Mouse (Mus musculus): ENCODE measurements around the gene Unc45b. TPM values are rescaled to one million over a fixed set of nuclear protein-coding genes. Genes with fewer than 3 reads are reported as not detected.
"Not testable (repeated sequence)": the region's sequence is repeated elsewhere in the genome, so short reads cannot be mapped to it uniquely, and the experiment has no call there.

The Unc45b gene
- total RNA-seq, 2 experiments from 2014 or later, result not detected

DNA sequence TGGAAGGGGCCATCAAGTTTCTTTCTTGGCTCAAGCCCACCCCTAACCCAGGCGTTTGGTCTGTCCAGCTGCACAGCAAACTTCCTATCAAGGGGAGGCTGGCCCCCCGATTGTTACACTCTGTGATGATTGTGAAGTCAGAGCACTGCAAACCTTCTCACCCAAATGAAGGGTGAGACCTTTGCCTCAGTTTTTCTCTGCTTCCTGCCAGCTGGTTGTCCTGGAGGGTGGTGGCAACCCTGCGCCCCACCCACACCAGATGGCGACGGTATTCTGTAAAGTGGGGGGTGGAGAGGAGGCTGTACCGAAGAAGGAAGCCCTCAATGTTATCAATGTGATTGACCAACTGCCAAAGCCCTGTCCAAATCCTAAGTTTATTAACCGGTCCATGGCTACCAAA lies 18.4 kb upstream of the Unc45b start, which contains the start of gene Fndc8:
Gene Fndc8, plus strand, starts transcription at position 189 of the 400 bp plus-strand sequence.
- no peak for ATAC-seq (replicated peaks; ENCODE audit: poor library complexity, severe bottlenecking)

GRCm38 (mm10) chr11:82897478-82897877 lies 12.9 kb upstream of the Unc45b start:
- no peak for ATAC-seq (replicated peaks; ENCODE audit: poor library complexity, severe bottlenecking)

DNA sequence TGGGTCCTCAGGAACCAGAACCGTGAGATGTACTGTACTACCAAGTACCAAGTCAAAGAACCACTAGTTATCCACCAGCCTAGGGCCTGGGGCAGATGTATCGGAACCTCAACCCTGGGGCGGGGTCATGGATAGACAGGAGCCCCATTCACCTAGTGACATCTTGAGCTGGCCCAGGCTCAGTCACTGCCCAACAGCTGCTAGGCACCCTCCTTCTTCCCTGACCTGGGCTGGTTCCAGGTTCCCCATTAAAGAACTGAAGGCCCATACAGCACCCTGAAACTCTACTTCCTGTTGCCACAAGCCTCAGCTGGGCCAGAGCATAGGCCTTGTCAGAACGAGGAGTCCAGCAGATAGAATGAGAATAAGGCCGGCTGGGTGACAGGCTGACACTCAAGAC lies 10.6 kb upstream of the Unc45b start:
- ATAC-seq (replicated peaks; ENCODE audit: poor library complexity, severe bottlenecking), result no peak

DNA sequence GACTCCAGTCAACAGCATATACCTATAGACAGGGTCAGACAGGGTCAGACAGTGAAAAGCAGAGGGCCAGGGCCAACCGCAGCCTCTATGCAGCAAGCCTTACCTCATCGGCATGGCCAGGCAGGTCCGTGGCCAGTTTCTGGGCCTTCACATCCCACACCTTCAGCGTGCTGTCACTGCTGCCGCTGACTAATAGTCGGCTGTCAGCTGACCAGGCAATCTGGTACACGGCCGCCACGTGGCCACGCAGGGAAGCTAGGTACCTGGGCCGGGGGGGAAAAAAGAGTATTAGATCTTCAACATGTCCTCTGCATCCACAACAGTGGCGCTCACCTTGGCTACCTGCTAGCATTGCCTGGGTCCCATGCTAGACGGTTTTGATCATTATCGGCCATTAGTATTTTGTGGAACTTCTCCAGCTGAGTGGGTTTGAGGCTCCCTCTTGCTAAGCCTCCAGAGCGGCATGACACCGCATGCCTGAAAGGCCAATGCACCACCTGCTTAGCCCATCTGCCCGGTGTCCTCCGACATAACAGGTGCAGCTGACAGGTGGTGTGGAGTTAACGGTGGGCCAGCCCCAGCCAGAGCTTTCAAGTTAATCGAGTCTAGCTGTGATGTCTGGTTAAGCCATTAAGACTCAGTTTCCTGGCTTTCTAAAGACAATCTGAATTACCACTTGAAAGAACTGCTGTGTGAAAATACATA lies 8.6 kb upstream of the Unc45b start:
- no peak for ATAC-seq (replicated peaks; ENCODE audit: poor library complexity, severe bottlenecking)

DNA sequence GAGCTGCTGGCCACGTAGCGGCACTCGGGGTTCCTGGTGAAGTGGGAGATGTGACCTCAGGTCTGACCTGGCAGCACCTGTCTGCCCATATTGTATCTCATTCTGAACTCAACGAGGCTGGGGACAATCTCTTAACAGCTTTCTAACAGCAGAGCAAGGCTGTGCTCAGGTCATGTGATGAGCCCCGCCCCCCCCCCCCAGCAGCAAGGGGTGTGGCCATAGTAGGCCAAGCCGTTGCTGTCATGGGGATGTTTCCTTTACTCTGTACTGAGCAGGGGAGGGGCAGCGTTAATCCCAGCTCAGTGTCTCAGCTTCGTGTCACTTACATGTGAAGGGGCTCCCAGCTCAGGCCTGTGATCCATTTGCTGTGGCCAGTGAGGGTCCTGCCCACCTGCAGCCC lies 5.4 kb upstream of the Unc45b start:
- no peak for ATAC-seq (replicated peaks; ENCODE audit: poor library complexity, severe bottlenecking)

GRCm38 (mm10) chr11:82905816-82906215 lies 4.5 kb upstream of the Unc45b start:
- no peak for ATAC-seq (replicated peaks; ENCODE audit: poor library complexity, severe bottlenecking)

DNA sequence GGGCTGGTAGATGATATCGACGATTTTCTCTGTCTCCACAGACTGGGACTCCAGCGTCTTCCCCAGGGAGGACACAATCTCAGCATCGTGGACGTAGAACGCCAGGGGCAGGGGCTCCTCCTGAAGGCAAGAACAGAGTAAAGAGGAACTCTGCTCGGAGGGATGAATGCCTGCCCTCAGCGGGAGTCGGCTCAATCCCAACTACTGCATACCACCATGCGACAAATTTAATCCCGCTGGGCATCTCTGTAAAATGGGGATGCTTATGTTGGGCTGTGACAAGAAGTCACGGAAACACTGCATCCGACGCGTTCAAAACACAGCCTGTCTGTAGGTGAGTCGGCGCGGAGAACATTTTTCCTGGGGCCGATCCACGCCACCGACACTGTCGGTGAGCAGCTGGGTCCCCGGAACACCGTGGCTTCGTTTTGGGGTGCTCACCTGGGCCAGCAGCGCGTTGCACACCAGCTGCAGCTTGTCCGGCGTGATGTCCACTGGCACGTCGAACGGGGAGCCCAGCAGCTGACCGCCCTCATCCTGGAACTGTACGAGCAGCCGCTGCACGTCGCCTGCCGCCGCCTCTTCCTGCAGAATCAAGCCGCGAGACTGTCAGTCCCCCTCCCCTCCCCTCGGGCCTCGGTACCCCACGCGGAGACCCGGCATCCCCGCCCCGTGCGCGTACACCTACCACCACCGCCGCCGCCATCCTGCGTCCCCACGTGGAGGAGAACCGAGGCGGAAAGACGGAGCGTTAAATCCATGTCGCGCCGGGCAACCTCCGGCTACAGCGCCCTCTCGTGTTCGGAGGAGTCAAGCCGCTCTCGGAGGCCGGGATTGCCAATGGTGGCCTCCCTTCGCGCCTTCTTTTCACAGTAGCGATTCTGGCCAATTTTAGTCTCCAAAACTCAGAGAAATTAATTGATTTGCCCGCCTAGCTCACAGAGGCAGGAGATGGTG lies 2.4 kb upstream of the Unc45b start, which contains the start of gene Nle1:
Gene Nle1, minus strand, starts transcription at position 761 of the 957 bp plus-strand sequence.
- ATAC-seq (replicated peaks; ENCODE audit: poor library complexity, severe bottlenecking), result peak; percentile 96

DNA sequence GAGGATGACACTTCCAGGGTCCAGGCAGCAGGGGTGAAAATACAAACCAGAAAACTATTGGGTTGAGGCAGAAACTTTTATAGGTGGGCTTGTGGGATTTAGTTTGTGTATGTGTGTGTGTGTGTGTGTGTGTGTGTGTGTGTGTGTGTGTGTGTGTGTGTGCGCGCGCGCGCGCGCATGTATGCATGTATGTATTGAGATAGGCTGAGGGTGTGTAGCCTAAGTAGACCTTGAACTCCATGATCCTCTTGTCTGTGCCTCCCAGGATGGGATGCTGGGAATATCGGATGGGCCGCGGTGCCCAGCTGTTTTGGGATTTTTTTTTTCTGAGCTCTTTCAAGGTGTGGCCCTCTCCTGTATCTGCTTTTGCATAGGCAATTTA lies 1.8 kb upstream of the Unc45b start:
- ATAC-seq (replicated peaks; ENCODE audit: poor library complexity, severe bottlenecking), result no peak

- ATAC-seq (replicated peaks; ENCODE audit: poor library complexity, severe bottlenecking), result no peak
Measured at GRCm38 (mm10) chr11:82910679-82911389, 484 bp downstream of the Unc45b start.

DNA sequence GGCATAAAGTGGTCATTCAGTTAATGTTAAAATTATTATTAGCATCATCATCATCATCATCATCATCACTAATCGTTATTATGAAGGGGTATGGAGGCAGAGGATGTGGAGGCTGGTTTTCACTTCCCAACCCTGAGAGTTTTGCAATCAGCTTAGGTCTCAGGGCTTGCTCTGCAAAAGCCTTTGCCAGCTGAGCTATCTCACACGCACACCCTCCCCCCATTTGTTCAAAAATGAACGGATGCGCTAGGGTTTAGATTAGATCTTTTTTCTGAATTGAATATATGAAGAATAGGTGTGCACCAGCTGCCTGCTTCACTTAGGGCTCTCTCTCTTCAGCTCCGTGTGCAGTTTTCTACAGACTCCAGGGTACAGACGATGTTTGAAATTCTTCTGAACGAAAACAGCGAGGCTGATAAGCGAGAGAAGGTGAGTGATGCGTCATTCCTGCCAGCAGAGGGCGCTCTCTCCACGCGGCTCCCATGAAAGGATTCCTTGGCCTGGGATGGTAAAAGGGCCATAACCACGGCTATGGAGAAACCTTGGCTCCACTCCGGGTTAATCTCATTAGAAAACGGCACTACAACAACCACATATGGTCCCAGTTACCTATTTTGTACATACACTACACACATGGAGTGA lies 4.5 kb downstream of the Unc45b start:
- ATAC-seq (replicated peaks; ENCODE audit: poor library complexity, severe bottlenecking), result peak; percentile 86

DNA sequence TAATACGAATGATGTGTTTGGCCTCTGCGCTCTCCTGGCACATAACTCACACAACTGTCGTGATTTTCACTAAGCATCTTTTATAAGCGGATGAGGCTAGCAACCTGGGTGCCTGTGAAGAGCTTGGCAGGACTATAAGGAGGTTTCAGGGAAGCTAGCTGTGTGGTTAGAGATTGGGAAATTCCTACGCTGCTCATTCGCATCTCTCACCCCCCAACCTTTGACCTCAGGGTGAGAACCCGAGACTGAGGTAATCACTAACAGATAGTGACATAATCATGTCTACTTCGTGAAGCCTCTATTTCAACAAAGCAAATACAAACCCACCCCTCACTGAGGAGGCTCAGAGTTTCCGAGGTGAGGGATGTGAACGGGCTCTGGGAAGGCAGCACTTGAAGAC lies 10.4 kb downstream of the Unc45b start:
- ATAC-seq (replicated peaks; ENCODE audit: poor library complexity, severe bottlenecking), result peak; percentile 55

- ATAC-seq (replicated peaks; ENCODE audit: poor library complexity, severe bottlenecking), result no peak
Measured at GRCm38 (mm10) chr11:82921691-82922090, 11.3 kb downstream of the Unc45b start.

GRCm38 (mm10) chr11:82923910-82924309 lies 13.6 kb downstream of the Unc45b start:
- not testable (repeated sequence) for ATAC-seq (replicated peaks; ENCODE audit: poor library complexity, severe bottlenecking)

GRCm38 (mm10) chr11:82928897-82929632 lies 18.7 kb downstream of the Unc45b start:
- no peak for ATAC-seq (replicated peaks; ENCODE audit: poor library complexity, severe bottlenecking)

DNA sequence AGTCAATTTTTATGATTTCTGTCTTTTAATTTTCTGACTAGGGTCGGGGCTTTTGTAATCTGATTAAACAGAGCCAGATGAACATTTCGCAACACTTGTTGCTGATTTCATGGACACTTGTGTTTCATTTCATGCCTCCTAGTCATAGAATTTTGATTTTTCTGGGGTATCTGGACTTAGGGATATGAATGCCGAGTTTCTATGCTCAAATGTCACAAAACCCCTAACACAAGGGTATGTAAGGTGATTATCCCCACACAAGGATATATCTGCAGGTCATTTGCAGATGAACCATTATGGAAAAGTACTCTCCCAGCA lies 19.2 kb downstream of the Unc45b start:
- ATAC-seq (replicated peaks; ENCODE audit: poor library complexity, severe bottlenecking), result peak; percentile 43

DNA sequence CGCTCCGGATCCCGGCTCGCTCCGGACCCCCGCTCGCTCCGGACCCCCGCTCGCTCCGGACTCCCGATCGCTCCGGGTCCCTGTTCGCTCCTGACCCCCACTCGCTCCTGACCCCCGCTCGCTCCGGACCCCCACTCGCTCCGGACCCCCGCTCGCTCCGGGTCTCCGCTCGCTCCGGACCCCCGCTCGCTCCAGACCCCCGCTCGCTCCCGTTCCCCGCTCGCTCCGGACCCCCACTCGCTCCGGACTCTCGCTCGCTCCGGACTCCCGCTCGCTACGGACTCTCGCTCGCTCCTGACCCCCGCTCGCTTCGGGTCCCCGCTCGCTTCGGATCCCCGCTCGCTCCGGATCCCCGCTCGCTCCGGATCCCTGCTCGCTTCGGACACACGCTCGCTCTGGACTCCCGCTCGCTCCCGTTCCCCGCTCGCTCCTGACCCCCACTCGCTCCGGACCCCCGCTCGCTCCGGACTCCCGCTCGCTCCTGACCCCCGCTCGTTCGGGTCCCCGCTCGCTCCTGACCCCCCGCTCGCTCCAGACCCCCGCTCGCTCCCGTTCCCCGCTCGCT lies 20.1 kb downstream of the Unc45b start:
- ATAC-seq (replicated peaks; ENCODE audit: poor library complexity, severe bottlenecking), result not testable (repeated sequence)

DNA sequence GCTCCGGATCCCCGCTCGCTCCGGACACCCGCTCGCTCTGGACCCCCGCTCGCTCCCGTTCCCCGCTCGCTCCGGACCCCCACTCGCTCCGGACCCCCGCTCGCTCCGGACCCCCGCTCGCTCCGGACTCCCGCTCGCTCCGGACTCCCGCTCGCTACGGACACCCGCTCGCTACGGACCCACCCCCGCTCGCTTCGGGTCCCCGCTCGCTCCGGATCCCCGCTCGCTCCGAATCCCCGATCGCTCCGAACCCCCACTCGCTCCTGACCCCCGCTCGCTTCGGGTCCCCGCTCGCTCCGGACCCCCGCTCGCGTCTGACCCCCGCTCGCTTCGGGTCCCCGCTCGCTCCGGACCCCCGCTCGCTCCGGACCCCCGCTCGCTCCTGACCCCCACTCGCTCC lies 20.8 kb downstream of the Unc45b start:
- not testable (repeated sequence) for ATAC-seq (replicated peaks; ENCODE audit: poor library complexity, severe bottlenecking)

DNA sequence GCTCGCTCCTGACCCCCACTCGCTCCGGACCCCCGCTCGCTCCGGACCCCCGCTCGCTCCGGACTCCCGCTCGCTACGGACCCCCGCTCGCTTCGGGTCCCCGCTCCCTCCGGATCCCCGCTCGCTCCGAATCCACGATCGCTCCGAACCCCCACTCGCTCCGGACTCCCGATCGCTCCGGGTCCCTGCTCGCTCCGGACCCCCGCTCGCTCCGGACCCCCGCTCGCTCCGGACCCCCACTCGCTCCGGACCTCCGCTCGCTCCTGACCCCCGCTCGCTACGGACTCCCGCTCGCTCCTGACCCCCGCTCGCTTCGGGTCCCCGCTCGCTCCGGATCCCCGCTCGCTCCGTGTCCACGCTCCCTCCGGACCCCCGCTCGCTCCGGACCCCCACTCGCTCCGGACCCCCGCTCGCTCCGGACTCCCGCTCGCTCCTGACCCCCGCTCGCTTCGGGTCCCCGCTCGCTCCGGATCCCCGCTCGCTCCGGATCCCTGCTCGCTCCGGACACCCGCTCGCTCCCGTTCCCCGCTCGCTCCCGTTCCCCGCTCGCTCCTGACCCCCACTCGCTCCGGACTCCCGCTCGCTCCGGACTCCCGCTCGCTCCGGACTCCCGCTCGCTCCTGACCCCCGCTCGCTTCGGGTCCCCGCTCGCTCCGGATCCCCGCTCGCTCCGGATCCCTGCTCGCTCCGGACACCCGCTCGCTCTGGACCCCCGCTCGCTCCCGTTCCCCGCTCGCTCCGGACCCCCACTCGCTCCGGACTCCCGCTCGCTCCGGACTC lies 21.5 kb downstream of the Unc45b start:
- ATAC-seq (replicated peaks; ENCODE audit: poor library complexity, severe bottlenecking), result not testable (repeated sequence)

DNA sequence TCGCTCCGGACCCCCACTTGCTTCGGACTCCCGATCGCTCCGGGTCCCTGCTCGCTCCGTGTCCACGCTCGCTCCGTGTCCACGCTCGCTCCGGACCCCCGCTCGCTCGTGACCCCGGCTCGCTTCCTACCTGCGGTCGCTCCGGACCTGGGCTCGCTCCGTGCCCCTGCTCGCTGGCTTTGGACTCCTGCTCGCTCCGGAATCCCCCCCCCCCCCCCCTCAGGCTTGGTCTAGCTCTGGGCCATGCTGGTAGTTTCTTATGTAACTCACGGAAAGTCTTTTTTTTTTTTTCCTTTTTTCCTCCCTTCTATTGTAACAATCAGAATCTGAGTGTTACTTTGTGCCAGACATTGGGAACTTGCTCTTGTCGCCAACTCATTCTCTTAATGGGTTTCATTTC lies 22.8 kb downstream of the Unc45b start:
- no peak for ATAC-seq (replicated peaks; ENCODE audit: poor library complexity, severe bottlenecking)

All from granulocyte monocyte progenitor cell, adult 5-6 weeks (primary cell).